Mouse (Mus musculus): ENCODE measurements at regions not wholly inside any gene's neighbourhood (a gene's known extent, or its start where the extent isn't known, plus 50 kb on each side); places are given as distances from the start of the nearest gene placed in this dataset.

- no peak for DNase-seq (ENCODE audit: low spot score)
Observed at GRCm38 (mm10) chr1:193949817-193950216, 579.7 kb upstream of the Camk1g start.

GRCm38 (mm10) chr1:193946953-193947586 is 577.0 kb upstream of the Camk1g start:
- DNase-seq (ENCODE audit: low spot score) = no peak

- no peak for DNase-seq (ENCODE audit: low spot score)
Observed at GRCm38 (mm10) chr1:193935969-193936368, 565.9 kb upstream of the Camk1g start.

GRCm38 (mm10) chr1:193934308-193934707 is 564.2 kb upstream of the Camk1g start:
- DNase-seq (ENCODE audit: low spot score) = no peak

GRCm38 (mm10) chr1:193931131-193931729 is 561.1 kb upstream of the Camk1g start:
- no peak for DNase-seq (ENCODE audit: low spot score)

GRCm38 (mm10) chr1:193928607-193929006 is 558.5 kb upstream of the Camk1g start:
- DNase-seq (ENCODE audit: low spot score) = no peak

- DNase-seq (ENCODE audit: low spot score) = no peak
Observed at GRCm38 (mm10) chr1:193922756-193923155, 552.7 kb upstream of the Camk1g start.

GRCm38 (mm10) chr1:193919243-193919642 is 549.1 kb upstream of the Camk1g start:
- no peak for DNase-seq (ENCODE audit: low spot score)

- DNase-seq (ENCODE audit: low spot score) = no peak
Observed at GRCm38 (mm10) chr1:193905711-193906110, 535.6 kb upstream of the Camk1g start.

GRCm38 (mm10) chr1:193894072-193894471 is 524.0 kb upstream of the Camk1g start:
- no peak for DNase-seq (ENCODE audit: low spot score)

GRCm38 (mm10) chr1:193876540-193876939 is 506.4 kb upstream of the Camk1g start:
- no peak for DNase-seq (ENCODE audit: low spot score)

- DNase-seq (ENCODE audit: low spot score) = no peak
Observed at GRCm38 (mm10) chr1:193876121-193876520, 506.0 kb upstream of the Camk1g start.

GRCm38 (mm10) chr1:193875287-193875686 is 505.2 kb upstream of the Camk1g start:
- DNase-seq (ENCODE audit: low spot score) = no peak

- DNase-seq (ENCODE audit: low spot score) = no peak
Observed at GRCm38 (mm10) chr1:193870731-193871130, 500.6 kb upstream of the Camk1g start.

- DNase-seq (ENCODE audit: low spot score) = no peak
Observed at GRCm38 (mm10) chr1:193868639-193869320, 498.7 kb upstream of the Camk1g start.

- DNase-seq (ENCODE audit: low spot score) = no peak
Observed at GRCm38 (mm10) chr1:193860767-193861299, 490.7 kb upstream of the Camk1g start.

- DNase-seq (ENCODE audit: low spot score) = no peak
Observed at GRCm38 (mm10) chr1:193860354-193860753, 490.3 kb upstream of the Camk1g start.

GRCm38 (mm10) chr1:193859257-193860125 is 489.4 kb upstream of the Camk1g start:
- DNase-seq (ENCODE audit: low spot score) = no peak

- no peak for DNase-seq (ENCODE audit: low spot score)
Observed at GRCm38 (mm10) chr1:193847922-193848321, 477.8 kb upstream of the Camk1g start.

GRCm38 (mm10) chr1:193844868-193845267 is 474.8 kb upstream of the Camk1g start:
- DNase-seq (ENCODE audit: low spot score) = no peak

GRCm38 (mm10) chr1:193844461-193844860 is 474.4 kb upstream of the Camk1g start:
- DNase-seq (ENCODE audit: low spot score) = no peak

GRCm38 (mm10) chr1:193800998-193801397 is 430.9 kb upstream of the Camk1g start:
- no peak for DNase-seq (ENCODE audit: low spot score)
